Mouse (Mus musculus): ENCODE measurements around the gene Plcb1. TPM values are rescaled to one million over a fixed set of nuclear protein-coding genes. Genes with fewer than 3 reads are reported as not detected.

Gene Plcb1
- polyA plus RNA-seq, 1 experiment = 6.2 TPM

- 57% methylated on average over 3 of the region's 3 CpGs for WGBS
- Histone ChIP-seq H3K4me3 (replicated peaks; ENCODE audit: extremely low read depth, low read depth, low read length) (no peak overlapping the region), H3K4me1 (ENCODE audit: control insufficient read depth, insufficient read depth, low read length) (no peaks in the 10 kb centered on the region; the same call in 1 of the 2 replicates)
- no peak for DNase-seq
- TF ChIP-seq POLR2A (IDR thresholded peaks at IDR 0.05; ENCODE audit: borderline replicate concordance, extremely low read depth, low read depth, low read length) = no peak
- no peak for TF ChIP-seq CTCF (IDR thresholded peaks at IDR 0.05; ENCODE audit: insufficient read depth, low read length)
Measured at GRCm38 (mm10) chr2:135278506-135278905, 492.6 kb downstream of the Plcb1 start.

GRCm38 (mm10) chr2:135279026-135279425 is 493.2 kb downstream of the Plcb1 start:
- 56% methylated on average over 6 of the region's 6 CpGs for WGBS
- DNase-seq = no peak
- TF ChIP-seq CTCF (IDR thresholded peaks at IDR 0.05; ENCODE audit: insufficient read depth, low read length) (no peak), POLR2A (IDR thresholded peaks at IDR 0.05; ENCODE audit: borderline replicate concordance, extremely low read depth, low read depth, low read length) (no peak)

DNA sequence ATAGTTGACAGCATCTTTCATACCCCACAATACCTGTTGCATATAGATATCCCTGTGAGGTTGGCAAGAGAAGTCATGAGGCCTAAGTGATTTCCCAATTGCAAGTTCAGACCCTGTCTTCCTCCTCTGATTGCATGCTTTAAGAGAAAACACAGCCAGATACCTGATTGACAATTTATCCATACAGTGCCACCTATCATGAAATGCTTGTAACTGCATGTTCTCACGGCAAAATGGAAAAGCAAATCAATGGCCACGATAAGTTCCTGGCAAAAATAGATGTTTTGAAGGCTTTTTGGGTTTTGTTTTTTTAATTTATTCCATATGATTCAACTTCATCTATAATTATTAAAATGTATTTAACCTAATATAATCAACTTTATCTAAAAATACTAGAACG is 497.9 kb downstream of the Plcb1 start:
- 60% methylated on average over 3 of the region's 3 CpGs for WGBS
- Histone ChIP-seq H3K4me3 (replicated peaks; ENCODE audit: extremely low read depth, low read depth, low read length) (no peak overlapping the region), H3K4me1 (ENCODE audit: control insufficient read depth, insufficient read depth, low read length) (no peaks in the 10 kb centered on the region)
- TF ChIP-seq CTCF (IDR thresholded peaks at IDR 0.05; ENCODE audit: insufficient read depth, low read length) (peak; percentile 18; the same call in 1 of the 2 replicates), POLR2A (IDR thresholded peaks at IDR 0.05; ENCODE audit: borderline replicate concordance, extremely low read depth, low read depth, low read length) (no peak)
- no peak for DNase-seq

More at GRCm38 (mm10) chr2:135279026-135279425, 493.2 kb downstream of the Plcb1 start:
- Histone ChIP-seq H3K4me3 (replicated peaks; ENCODE audit: extremely low read depth, low read depth, low read length) (no peak overlapping the region), H3K4me1 (ENCODE audit: control insufficient read depth, insufficient read depth, low read length) (no peaks in the 10 kb centered on the region; the same call in 1 of the 2 replicates)

DNA sequence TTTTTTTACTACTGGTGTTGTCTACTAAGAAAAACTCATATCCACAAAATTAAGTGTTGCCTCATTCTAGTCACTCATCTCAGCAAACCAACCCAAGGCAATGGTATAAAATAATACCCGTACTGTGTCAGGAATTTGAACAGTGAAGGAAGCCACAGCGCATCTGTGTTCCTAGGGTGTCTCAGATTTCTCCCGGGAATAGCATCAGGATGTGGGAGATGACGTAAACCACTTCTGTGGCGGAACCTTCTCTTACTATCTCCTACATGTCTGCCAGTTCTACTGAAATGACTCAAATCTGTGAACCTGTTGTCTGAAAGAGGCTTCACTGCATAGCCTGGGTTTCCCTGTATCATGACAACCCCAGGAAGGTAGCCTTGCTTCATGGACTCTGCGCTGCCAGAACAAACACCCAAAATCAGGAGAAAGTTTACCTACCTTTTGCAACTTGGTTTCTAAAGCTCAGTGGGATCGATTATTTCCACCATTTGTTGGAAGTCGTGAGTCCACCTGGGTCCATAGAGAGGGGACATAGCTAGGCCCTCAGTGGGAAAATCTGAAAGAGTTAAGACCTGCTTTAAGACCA is 510.4 kb downstream of the Plcb1 start:
- no peaks in the 10 kb centered on the region for H3K4me1 ChIP-seq (ENCODE audit: control insufficient read depth, insufficient read depth, low read length)
- no peak for TF ChIP-seq POLR2A (IDR thresholded peaks at IDR 0.05; ENCODE audit: borderline replicate concordance, extremely low read depth, low read depth, low read length)
- TF ChIP-seq CTCF (IDR thresholded peaks at IDR 0.05; ENCODE audit: insufficient read depth, low read length) = no peak
- 84% methylated on average over 8 of the region's 8 CpGs for WGBS
- no peak overlapping the region for H3K4me3 ChIP-seq (replicated peaks; ENCODE audit: extremely low read depth, low read depth, low read length)
- DNase-seq = no peak

DNA sequence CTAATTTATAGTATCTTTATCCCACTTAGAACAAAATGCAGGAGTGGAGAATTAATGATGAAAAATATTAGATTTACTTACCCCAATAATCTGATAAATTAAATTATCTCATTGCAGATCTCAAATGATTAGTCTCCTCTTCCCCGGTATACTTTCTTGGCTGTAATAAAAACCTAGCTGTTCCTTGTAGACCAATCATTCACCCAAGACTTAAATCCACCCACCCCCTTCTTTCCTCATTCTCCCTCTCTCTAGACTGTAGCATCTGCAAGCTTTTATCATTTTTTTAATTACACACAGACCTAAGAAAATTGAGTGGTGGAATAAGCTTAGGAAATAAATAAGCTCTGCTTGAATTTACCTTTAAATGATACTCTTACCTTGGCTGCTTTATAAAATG is 514.6 kb downstream of the Plcb1 start:
- DNase-seq = no peak
- TF ChIP-seq POLR2A (IDR thresholded peaks at IDR 0.05; ENCODE audit: borderline replicate concordance, extremely low read depth, low read depth, low read length) (no peak), CTCF (IDR thresholded peaks at IDR 0.05; ENCODE audit: insufficient read depth, low read length) (no peak)
- Histone ChIP-seq H3K4me1 (ENCODE audit: control insufficient read depth, insufficient read depth, low read length) (no peaks in the 10 kb centered on the region), H3K4me3 (replicated peaks; ENCODE audit: extremely low read depth, low read depth, low read length) (no peak overlapping the region)
- 90% methylated on average over 1 of the region's 1 CpGs for WGBS

- 91% methylated on average over 2 of the region's 2 CpGs for WGBS
- H3K4me1 ChIP-seq (ENCODE audit: control insufficient read depth, insufficient read depth, low read length) = no peaks in the 10 kb centered on the region
- no peak overlapping the region for H3K4me3 ChIP-seq (replicated peaks; ENCODE audit: extremely low read depth, low read depth, low read length)
- DNase-seq = no peak
- TF ChIP-seq CTCF (IDR thresholded peaks at IDR 0.05; ENCODE audit: insufficient read depth, low read length) = no peak
Measured at GRCm38 (mm10) chr2:135302483-135302882, 516.6 kb downstream of the Plcb1 start.

DNA sequence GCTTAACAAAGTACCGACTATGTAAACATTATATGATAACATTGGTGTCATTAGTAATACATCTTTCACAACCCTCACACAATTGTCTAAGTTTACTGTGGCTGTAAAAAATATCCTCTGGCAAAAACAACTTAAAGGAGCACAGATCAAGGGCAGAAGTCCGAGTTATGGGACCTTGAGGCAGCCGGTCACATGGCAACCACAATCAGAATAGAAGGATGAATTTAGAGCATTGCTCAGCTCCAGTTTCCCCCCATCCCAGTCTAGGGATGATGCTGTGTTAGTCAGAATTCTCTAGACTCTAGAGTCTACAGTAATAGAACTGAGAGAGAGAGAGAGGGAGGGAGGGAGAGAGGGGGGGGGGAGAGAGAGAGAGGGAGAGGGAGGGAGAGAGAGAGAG is 519.3 kb downstream of the Plcb1 start:
- DNase-seq = no peak
- no peak for TF ChIP-seq POLR2A (IDR thresholded peaks at IDR 0.05; ENCODE audit: borderline replicate concordance, extremely low read depth, low read depth, low read length)
- no peak for TF ChIP-seq CTCF (IDR thresholded peaks at IDR 0.05; ENCODE audit: insufficient read depth, low read length)
- 51% methylated on average over 3 of the region's 3 CpGs for WGBS
- no peaks in the 10 kb centered on the region for H3K4me1 ChIP-seq (ENCODE audit: control insufficient read depth, insufficient read depth, low read length)
- no peak overlapping the region for H3K4me3 ChIP-seq (replicated peaks; ENCODE audit: extremely low read depth, low read depth, low read length)

DNA sequence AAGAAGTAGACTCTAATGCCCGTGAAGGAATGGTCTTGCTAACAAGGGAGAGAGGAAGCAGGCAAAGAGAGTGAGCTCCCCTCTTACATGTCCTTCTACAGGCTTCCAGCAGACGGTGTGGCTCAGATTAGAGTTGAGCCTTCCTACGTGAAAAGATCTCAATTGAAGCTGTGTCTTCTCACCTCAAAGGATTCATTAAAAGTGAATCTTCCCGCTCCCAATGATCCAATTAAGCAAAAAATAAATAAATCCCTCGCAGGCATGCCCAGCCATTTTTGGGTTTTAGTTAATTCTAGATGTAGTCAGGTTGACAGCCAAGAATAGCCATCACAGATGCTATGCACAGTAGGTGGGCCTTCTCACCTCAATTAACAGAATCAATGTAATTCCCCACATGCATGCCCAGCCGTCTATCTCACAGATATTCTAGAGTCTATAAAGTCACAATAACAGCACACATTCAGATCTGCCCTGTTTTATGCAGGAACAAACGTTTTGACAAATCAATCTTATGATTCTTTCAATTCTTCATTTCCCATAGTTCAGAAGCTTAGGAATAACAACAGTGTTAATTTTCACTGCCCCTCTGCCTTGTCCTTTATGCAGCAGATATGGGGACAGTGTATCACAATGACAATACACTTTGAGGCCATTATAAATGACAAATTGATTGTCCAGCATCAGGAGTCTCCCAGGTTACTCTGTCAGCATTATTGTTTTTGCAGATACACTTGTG is 520.0 kb downstream of the Plcb1 start:
- DNase-seq = no peak
- no peak for TF ChIP-seq POLR2A (IDR thresholded peaks at IDR 0.05; ENCODE audit: borderline replicate concordance, extremely low read depth, low read depth, low read length)
- TF ChIP-seq CTCF (IDR thresholded peaks at IDR 0.05; ENCODE audit: insufficient read depth, low read length) = no peak
- WGBS = 81% methylated on average over 7 of the region's 7 CpGs
- Histone ChIP-seq H3K4me1 (ENCODE audit: control insufficient read depth, insufficient read depth, low read length) (no peaks in the 10 kb centered on the region), H3K4me3 (replicated peaks; ENCODE audit: extremely low read depth, low read depth, low read length) (no peak overlapping the region)

- 54% methylated on average over 2 of the region's 2 CpGs for WGBS
- no peak for TF ChIP-seq CTCF (IDR thresholded peaks at IDR 0.05; ENCODE audit: insufficient read depth, low read length)
- Histone ChIP-seq H3K4me3 (replicated peaks; ENCODE audit: extremely low read depth, low read depth, low read length) (no peak overlapping the region), H3K4me1 (ENCODE audit: control insufficient read depth, insufficient read depth, low read length) (no peaks in the 10 kb centered on the region)
- no peak for DNase-seq
Measured at GRCm38 (mm10) chr2:135306472-135306771, 520.6 kb downstream of the Plcb1 start.

- H3K4me3 ChIP-seq (replicated peaks; ENCODE audit: extremely low read depth, low read depth, low read length) = no peak overlapping the region
- DNase-seq = no peak
- 85% methylated on average over 4 of the region's 4 CpGs for WGBS
- TF ChIP-seq POLR2A (IDR thresholded peaks at IDR 0.05; ENCODE audit: borderline replicate concordance, extremely low read depth, low read depth, low read length) = no peak
- no peak for TF ChIP-seq CTCF (IDR thresholded peaks at IDR 0.05; ENCODE audit: insufficient read depth, low read length)
- no peaks in the 10 kb centered on the region for H3K4me1 ChIP-seq (ENCODE audit: control insufficient read depth, insufficient read depth, low read length)
Measured at GRCm38 (mm10) chr2:135307787-135308186, 521.9 kb downstream of the Plcb1 start.

All from lung, adult 2 months (tissue).